Mouse (Mus musculus): ENCODE data around the gene Ing4. TPM values are rescaled to one million over a fixed set of nuclear protein-coding genes. Genes with fewer than 3 reads are reported as not detected.

The Ing4 gene
- total RNA-seq (2015; ENCODE audit: low replicate concordance) (5.0 and 5.4 TPM in 2 replicates), total RNA-seq (2017; ENCODE audit: low replicate concordance) (59.6 and 60.0 TPM in 2 replicates)

GRCm38 (mm10) chr6:125039533-125040153 is at the start of gene Ing4:
Ing4 (plus strand) TSS chr6:125039760.
- ATAC-seq (replicated peaks; ENCODE audit: low FRiP score, poor library complexity, severe bottlenecking), result peak; percentile 95

- no peak for ATAC-seq (replicated peaks; ENCODE audit: low FRiP score, poor library complexity, severe bottlenecking)
These were observed 47.3 kb upstream of the Ing4 start for GRCm38 (mm10) chr6:124992241-124992640.

DNA sequence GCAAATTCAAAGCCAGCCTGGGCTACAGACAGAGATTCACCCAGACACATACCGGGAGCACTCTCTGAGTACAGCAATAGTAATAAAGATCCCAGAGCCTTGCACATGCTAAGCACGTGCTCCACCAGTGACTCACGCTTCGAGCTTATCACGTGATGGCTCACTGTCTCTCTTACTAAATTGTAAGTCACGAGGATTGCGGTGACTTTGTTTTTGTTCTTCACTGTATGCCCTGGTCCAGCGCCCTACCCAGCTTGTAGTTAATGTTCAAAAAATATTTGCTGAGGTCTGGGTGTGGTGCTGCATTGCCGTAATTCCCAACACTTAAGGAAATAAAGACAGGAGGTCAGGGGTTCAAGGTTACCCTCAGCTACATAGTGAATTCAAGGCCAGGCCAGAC is 46.2 kb upstream of the Ing4 start:
- no peak for ATAC-seq (replicated peaks; ENCODE audit: low FRiP score, poor library complexity, severe bottlenecking)

GRCm38 (mm10) chr6:124993876-124994275 is 45.7 kb upstream of the Ing4 start:
- no peak for ATAC-seq (replicated peaks; ENCODE audit: low FRiP score, poor library complexity, severe bottlenecking)

DNA sequence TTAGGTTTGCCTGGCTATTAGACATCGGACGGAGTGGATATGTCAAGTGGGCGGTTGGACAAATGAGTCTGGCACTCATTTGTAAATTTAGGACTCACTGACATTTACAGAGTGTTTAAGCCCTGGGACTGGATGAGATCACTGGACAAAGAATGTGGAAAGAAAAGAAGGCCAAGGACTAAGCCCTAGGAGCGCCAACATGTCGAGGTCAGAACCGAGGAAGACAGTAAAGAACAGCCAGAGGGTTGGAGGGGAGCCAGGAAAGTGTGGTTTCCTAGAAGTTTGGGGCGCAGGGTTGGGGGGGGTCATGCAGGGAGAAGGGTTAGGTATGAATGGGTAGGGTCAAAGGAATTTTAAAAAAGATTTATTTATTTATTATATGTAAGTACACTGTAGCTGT is 44.3 kb upstream of the Ing4 start:
- no peak for ATAC-seq (replicated peaks; ENCODE audit: low FRiP score, poor library complexity, severe bottlenecking)

DNA sequence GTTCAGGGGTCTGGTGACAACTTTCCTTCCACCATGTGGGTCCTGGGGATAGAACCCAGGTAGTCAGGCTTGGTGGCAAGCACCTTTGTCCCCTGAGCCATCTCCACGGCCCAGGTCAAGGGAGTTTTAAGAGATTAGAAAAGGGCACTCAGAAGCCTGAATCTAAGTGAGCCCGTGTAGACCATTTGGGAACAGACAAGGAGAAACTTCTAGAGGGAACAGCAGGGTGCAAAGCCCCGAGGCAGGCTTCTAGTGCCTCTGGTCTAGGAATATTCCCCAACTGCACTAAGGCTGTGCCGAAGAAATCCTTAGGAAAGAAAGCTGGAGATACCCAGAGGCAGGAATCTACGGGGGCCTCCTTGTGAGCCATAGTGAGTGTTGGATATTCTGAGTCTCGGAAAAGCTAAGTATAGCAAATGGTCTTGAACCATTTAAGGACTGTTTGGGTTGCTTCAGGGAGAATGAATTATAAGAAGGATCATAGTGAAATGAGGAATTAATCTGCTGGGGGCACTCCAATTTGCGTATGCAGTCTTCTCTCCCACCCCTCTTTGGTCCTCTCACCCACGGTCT is 43.6 kb upstream of the Ing4 start:
- no peak for ATAC-seq (replicated peaks; ENCODE audit: low FRiP score, poor library complexity, severe bottlenecking)

GRCm38 (mm10) chr6:124996551-124997501 is 42.7 kb upstream of the Ing4 start, which contains the start of gene Pianp:
Pianp (plus strand) TSS chr6:124996694.
- no peak for ATAC-seq (replicated peaks; ENCODE audit: low FRiP score, poor library complexity, severe bottlenecking)

GRCm38 (mm10) chr6:124998066-124998465 is 41.5 kb upstream of the Ing4 start:
- ATAC-seq (replicated peaks; ENCODE audit: low FRiP score, poor library complexity, severe bottlenecking), result no peak

DNA sequence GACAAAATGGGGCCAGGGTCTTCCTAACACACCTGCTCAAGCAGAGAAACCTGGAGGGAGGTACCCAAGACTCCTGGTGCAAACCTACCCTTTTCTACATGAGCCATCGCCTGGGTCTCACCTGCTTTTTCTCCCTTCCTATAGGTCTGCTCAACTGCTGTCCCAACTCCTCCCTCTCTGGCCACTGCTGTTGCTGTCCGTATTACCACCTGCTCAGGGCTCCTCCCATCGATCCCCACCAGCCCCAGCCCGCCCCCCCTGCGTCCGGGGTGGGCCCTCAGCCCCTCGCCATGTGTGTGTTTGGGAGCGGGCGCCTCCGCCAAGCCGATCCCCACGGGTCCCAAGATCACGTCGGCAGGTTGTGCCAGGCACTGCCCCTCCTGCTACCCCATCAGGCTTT is 40.5 kb upstream of the Ing4 start:
- no peak for ATAC-seq (replicated peaks; ENCODE audit: low FRiP score, poor library complexity, severe bottlenecking)

- ATAC-seq (replicated peaks; ENCODE audit: low FRiP score, poor library complexity, severe bottlenecking), result no peak
These were observed 40.0 kb upstream of the Ing4 start for GRCm38 (mm10) chr6:124999546-124999945.

DNA sequence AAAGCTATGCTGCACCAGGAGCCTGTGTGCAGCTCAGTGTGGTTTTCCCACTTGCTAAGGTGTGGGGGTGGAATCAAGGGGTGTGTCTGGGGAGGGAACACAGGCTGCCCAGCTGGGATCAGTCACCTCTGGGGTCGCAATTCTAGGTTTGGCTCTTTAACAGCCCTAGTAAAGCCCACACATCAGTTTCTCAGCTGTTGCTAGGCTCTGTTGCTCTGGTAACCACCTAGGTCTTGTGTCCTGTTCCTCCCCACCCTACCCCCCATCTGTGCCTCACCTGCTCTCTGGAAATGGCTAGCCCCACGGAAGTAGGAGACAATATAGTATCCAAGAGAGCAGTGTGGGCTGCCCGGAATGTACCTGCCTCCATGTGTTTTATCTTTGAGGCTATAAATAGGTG is 35.9 kb upstream of the Ing4 start:
- ATAC-seq (replicated peaks; ENCODE audit: low FRiP score, poor library complexity, severe bottlenecking), result no peak

- ATAC-seq (replicated peaks; ENCODE audit: low FRiP score, poor library complexity, severe bottlenecking), result no peak
These were observed 34.5 kb upstream of the Ing4 start for GRCm38 (mm10) chr6:125005086-125005485.

GRCm38 (mm10) chr6:125008060-125008459 is 31.5 kb upstream of the Ing4 start:
- no peak for ATAC-seq (replicated peaks; ENCODE audit: low FRiP score, poor library complexity, severe bottlenecking)

DNA sequence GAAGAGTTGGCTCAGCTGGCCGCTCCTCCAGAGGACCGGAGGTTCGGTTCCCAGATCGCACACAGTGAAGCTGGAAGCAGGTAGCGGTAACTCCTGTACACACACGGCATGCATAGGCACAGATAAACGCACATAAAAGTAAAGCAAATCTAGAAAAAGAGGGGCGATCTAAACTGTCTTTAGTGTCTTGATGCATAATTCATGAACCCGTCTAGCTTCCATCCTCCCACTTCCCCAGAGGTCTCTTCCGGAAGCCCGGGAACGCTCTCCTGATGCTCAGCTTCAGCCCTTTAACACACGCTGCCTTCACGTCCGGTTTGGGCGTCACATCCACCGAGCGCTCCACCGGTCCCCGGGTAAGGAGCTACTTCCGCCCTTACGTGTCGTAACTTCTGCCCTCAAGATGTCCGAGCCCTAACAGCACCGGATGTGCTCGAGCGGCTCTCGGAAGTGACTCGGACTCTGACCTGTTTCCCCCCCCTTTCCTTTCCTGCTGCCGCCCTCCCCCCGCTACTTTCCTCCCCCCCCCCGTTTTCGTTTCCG is 30.9 kb upstream of the Ing4 start:
- ATAC-seq (replicated peaks; ENCODE audit: low FRiP score, poor library complexity, severe bottlenecking), result peak; percentile 99

DNA sequence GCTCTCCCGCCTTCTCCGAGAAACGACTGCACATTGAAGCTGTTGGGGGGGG is 30.6 kb upstream of the Ing4 start, which contains the start of gene Zfp384:
Gene Zfp384 (plus strand): TSS at position 17 of the 52 bp plus-strand sequence.
- ATAC-seq (replicated peaks; ENCODE audit: low FRiP score, poor library complexity, severe bottlenecking), result no peak

DNA sequence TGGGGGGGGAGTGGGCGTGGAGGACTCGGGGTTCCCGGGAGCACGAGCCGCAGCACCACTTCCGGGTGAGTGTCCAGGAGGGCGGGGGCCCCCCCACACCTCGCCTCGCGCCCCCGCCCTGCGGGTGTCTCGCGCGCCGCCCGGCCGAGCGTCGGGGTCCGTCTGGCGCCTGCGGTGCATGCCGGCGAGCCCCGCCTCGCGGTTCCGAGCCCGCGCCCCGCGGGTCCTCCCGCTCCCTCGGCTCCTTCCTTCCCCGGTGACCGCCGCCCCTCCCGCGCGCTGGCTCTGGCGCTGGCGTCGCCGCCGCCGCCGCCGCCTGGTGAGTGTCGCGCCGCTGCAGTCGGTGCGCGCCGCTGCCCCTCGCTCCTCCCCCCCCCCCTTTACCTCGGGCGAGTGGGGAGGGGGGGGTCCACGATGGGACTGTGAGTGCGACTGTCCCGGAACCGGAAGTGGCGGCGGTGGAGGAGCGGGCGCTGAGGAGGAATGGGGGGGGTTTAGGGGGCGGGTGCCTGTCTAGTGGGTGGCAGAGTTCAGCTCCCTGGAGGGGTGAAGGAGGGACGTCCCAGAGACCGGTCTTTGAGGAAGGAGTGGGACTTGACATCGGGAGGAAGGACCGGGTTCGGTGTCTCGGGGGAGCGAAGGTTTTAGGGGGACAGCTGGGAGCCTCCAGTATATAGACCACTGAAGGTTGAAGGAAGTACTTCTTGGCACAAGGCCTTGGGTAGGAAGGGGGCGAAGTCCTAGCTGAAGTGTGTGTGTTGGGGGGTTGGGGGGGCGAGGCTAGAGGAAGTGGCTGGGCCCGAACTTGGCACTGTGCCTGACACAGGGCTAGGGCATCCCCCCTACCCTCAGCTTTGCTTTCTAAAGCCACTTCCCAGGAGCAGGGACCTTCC is 30.1 kb upstream of the Ing4 start:
- ATAC-seq (replicated peaks; ENCODE audit: low FRiP score, poor library complexity, severe bottlenecking), result peak; percentile 75

GRCm38 (mm10) chr6:125017682-125018081 is 21.9 kb upstream of the Ing4 start:
- ATAC-seq (replicated peaks; ENCODE audit: low FRiP score, poor library complexity, severe bottlenecking), result peak; percentile 100

DNA sequence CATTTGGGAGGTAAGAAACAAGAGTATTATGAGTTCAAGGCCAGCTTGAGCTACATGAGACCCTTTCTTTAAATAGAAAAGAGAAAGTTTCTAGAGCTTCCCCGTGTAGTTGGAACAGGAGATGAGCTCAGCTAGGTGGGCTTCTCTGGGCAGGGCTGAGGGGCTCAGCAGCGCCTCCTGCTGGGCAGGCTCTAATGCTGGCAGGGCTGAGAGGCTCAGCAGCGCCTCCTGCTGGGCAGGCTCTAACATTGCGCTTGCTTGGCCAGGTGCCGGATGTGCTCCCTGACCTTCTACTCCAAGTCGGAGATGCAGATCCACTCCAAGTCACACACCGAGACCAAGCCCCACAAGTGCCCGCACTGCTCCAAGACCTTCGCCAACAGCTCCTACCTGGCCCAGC is 9.0 kb upstream of the Ing4 start:
- ATAC-seq (replicated peaks; ENCODE audit: low FRiP score, poor library complexity, severe bottlenecking), result peak; percentile 81

DNA sequence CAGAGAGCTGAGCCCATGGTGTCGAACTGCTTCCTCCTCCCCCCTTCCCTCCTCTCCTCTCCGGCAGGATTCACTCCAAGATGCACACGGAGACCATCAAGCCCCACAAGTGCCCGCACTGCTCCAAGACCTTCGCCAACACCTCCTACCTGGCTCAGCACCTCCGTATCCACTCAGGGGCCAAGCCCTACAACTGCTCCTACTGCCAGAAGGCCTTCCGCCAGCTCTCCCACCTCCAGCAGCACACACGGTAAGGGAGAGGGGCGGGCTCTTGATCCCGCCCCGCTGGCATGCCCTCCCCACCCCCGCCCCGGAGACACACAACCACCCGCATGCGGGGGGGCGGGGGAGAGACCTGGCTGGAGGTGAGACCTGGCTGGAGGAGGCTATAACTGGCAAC is 8.0 kb upstream of the Ing4 start:
- no peak for ATAC-seq (replicated peaks; ENCODE audit: low FRiP score, poor library complexity, severe bottlenecking)

- no peak for ATAC-seq (replicated peaks; ENCODE audit: low FRiP score, poor library complexity, severe bottlenecking)
These were observed 894 bp upstream of the Ing4 start for GRCm38 (mm10) chr6:125038666-125039065.

All from erythroid progenitor cell, adult 5-6 weeks (primary cell).